Mouse (Mus musculus): ENCODE results near the gene Cfap57. TPM values are rescaled to one million over a fixed set of nuclear protein-coding genes. Genes with fewer than 3 reads are reported as not detected.
"Not testable (repeated sequence)": the region's sequence is repeated elsewhere in the genome, so short reads cannot be mapped to it uniquely, and the experiment has no call there.

The Cfap57 gene
- polyA plus RNA-seq, 2 experiments from 2014 or later, result not detected

GRCm38 (mm10) chr4:118517497-118518146 lies 103.0 kb downstream of the Cfap57 start:
- ATAC-seq, result no peak

GRCm38 (mm10) chr4:118516699-118517496 lies 103.7 kb downstream of the Cfap57 start:
- ATAC-seq, result no peak

GRCm38 (mm10) chr4:118509050-118509449 lies 111.5 kb downstream of the Cfap57 start:
- no peak for ATAC-seq

GRCm38 (mm10) chr4:118507171-118507570 lies 113.4 kb downstream of the Cfap57 start:
- ATAC-seq, result not testable (repeated sequence)

- no peak for ATAC-seq
These were observed 115.0 kb downstream of the Cfap57 start for GRCm38 (mm10) chr4:118505551-118505950.

Other genes starting within 250 kb of the Cfap57 start
- 10 to 100 TPM in 1 of 2 experiments, 1 to 10 TPM in 1; 9.7 to 13.5 TPM for gene Szt2, start 211.5 kb downstream of the Cfap57 start, polyA plus RNA-seq (2017; shearing (Covaris generic))
- 100 to 1,000 TPM; 110 to 111 TPM for gene Med8, start 211.4 kb downstream of the Cfap57 start, polyA plus RNA-seq (2017; shearing (Covaris generic))
- gene Elovl1, start 192.7 kb downstream of the Cfap57 start, polyA plus RNA-seq (2017; shearing (Covaris generic)), result 100 to 1,000 TPM; 115 to 129 TPM
- 1 to 10 TPM; 4.6 to 7.1 TPM for gene Cdc20, start 183.4 kb downstream of the Cfap57 start, polyA plus RNA-seq (2017; shearing (Covaris generic))
- gene Mpl, start 163.3 kb downstream of the Cfap57 start, polyA plus RNA-seq (2017; shearing (Covaris generic)), result not detected
- under 1 TPM in 1 of 2 experiments, not detected in 1; 0.16 TPM for gene Tie1, start 130.7 kb downstream of the Cfap57 start, polyA plus RNA-seq (2017; shearing (Covaris generic))
- gene 2610528J11Rik, start 93.8 kb downstream of the Cfap57 start, polyA plus RNA-seq (2017; shearing (Covaris generic)), result not detected
- not detected for gene Tmem125, start 76.7 kb downstream of the Cfap57 start, polyA plus RNA-seq (2017; shearing (Covaris generic))
- gene Ebna1bp2, start within 50 bp of the Cfap57 start, polyA plus RNA-seq (2017; shearing (Covaris generic)), result 100 to 1,000 TPM; 167 to 193 TPM
- gene Olfr62, start 38.2 kb upstream of the Cfap57 start, polyA plus RNA-seq (2017; shearing (Covaris generic)), result not detected
- under 1 TPM in 1 of 2 experiments, not detected in 1; 0.26 TPM for gene Olfr1342, start 72.0 kb upstream of the Cfap57 start, polyA plus RNA-seq (2017; shearing (Covaris generic))
- gene Olfr1341, start 82.7 kb upstream of the Cfap57 start, polyA plus RNA-seq (2017; shearing (Covaris generic)), result under 1 TPM in 1 of 2 experiments, not detected in 1; 0.09 TPM
- not detected for gene Olfr1340, start 99.4 kb upstream of the Cfap57 start, polyA plus RNA-seq (2017; shearing (Covaris generic))
- not detected for gene Olfr1339, start 111.4 kb upstream of the Cfap57 start, polyA plus RNA-seq (2017; shearing (Covaris generic))
- gene Olfr1338, start 138.0 kb upstream of the Cfap57 start, polyA plus RNA-seq (2017; shearing (Covaris generic)), result not detected
- not detected for gene Olfr1337, start 161.8 kb upstream of the Cfap57 start, polyA plus RNA-seq (2017; shearing (Covaris generic))
- gene Olfr1335, start 189.2 kb upstream of the Cfap57 start, polyA plus RNA-seq (2017; shearing (Covaris generic)), result not detected
- gene Olfr1333, start 215.5 kb upstream of the Cfap57 start, polyA plus RNA-seq (2017; shearing (Covaris generic)), result not detected
- gene Olfr1331, start 243.9 kb upstream of the Cfap57 start, polyA plus RNA-seq (2017; shearing (Covaris generic)), result not detected